Mouse (Mus musculus): ENCODE data around the gene Armc5.
A peak's percentile ranks its signal among the peaks of the same experiment; 100 is the strongest.

The Armc5 gene

GRCm38 (mm10) chr7:128246496-128247391, 9.6 kb downstream of the Armc5 start, which contains the start of gene Tgfb1i1:
TSS of gene Tgfb1i1 (plus strand) at chr7:128246812.
- peak in 1 of 2 experiments; percentile 33 for DNase-seq (ENCODE audit: low spot score in 2 of 2)

GRCm38 (mm10) chr7:128247443-128247842, 10.3 kb downstream of the Armc5 start:
- peak; percentile 81 to 82 for DNase-seq (ENCODE audit: low spot score in 2 of 2)

- DNase-seq (ENCODE audit: low spot score in 2 of 2): no peak
Observed at GRCm38 (mm10) chr7:128248081-128249042, 11.2 kb downstream of the Armc5 start.

DNA sequence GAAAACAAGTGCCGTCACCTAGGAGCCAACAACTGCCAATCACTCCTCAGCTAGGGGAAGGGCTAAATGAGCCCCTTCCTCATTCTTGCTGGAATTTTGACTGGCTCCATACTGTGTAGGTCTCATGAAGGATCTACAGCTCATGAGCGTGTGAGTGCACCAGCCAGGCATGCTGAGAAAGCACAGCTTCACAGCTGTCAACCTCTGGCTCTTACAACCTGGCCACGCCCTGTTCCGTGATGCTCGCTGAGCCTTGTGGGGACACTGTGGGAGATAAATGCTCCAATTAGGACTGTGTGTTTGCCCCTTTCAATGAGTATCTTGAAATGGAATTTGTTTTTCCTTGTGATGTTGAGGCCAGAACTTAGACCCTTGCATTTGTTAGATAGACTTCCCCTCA, 12.9 kb downstream of the Armc5 start:
- DNase-seq (ENCODE audit: low spot score in 2 of 2): no peak

DNA sequence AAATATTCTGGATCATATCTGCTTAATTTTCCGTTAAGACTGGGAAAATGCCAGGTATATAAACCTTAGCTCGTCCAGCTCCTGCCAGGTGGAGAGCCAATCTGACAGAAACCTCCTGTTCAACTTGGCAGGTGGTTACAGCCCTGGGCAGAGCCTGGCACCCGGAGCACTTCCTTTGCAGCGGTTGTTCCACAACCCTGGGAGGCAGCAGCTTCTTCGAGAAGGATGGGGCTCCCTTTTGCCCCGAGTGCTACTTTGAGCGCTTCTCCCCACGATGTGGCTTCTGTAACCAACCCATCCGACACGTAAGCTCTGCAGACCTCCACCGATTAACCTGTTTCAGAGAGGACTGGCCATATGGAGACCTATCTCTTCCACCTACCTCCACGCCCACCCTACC, 14.8 kb downstream of the Armc5 start:
- DNase-seq (ENCODE audit: low spot score in 2 of 2): no peak

DNA sequence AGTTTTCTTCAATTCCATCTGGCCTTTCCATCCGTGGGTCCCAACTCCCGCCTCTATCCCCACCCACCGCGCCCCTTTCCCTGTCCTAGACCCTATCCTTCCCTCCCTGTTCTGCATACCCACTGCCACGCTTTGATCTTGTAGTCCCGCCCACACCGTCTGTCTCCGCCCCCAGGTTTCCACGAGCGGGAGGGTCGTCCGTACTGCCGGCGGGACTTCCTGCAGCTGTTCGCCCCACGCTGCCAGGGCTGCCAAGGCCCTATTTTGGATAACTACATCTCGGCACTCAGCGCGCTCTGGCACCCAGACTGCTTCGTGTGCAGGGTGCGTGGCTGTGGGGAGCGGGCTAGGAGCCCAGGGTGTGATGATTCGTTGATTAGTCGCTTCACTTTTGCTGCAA, 15.5 kb downstream of the Armc5 start:
- no peak for DNase-seq (ENCODE audit: low spot score in 2 of 2)

DNA sequence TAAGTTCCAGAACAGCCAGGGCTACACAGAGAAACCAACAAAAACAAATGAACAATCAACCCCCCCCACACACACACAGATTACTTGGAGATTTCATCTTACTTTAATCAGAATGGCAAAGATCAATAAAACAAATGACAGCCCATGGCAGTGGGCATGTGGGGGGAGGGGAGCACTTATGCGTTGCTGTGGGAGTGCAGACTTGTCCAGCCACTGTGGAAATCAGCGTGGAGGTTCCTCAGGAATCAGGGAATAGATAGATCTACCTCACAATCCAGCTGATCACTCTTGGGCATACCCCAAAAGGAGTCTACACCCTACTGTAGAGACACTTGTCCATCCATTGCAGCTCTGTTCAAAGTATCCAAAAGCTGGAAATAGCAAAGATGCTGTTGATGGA, 17.8 kb downstream of the Armc5 start:
- no peak for DNase-seq (ENCODE audit: low spot score in 2 of 2)

DNA sequence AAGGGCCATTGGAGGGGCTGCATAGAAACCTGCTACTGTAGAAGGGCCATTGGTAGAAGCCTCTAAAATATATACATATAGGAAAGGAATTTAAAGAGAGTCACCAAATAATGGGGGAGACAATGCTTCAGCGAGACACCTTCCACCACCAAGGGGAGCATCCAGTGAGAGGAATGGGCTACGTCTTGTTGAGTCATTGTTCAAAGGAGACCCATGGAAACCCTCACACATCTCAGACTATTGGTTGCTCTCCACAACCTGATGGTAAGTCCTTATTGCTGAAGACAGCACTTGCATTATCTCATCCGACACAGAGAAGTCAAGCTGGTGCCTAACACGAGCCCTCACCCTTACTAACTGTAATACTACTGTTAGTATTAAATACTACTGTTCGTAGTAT, 18.6 kb downstream of the Armc5 start:
- no peak for DNase-seq (ENCODE audit: low spot score in 2 of 2)

GRCm38 (mm10) chr7:128256783-128257334, 19.7 kb downstream of the Armc5 start:
- no peak for DNase-seq (ENCODE audit: low spot score in 2 of 2)

DNA sequence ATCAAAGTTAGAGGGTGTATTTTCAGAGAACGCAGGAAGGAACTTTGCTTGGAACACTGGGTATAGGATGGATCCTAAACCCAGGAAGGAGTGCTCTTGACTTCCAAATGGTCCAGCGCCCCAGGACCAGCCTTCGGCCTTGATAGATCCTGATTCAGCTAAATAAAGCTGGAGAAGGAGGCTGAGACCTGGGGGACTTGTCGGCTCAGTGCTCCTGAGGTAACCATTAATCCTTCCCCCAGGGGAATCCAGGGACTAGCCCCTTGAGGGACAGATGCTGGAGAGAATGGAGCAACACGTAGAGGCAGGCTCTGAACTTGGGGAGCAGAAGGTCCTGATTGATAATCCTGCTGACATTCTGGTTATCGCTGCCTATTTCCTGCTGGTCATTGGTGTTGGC, 28.3 kb downstream of the Armc5 start, which contains the start of gene Slc5a2:
Gene Slc5a2 (plus strand): TSS at position 247 of the 400 bp plus-strand sequence.
- no peak for DNase-seq (ENCODE audit: low spot score in 2 of 2)

DNA sequence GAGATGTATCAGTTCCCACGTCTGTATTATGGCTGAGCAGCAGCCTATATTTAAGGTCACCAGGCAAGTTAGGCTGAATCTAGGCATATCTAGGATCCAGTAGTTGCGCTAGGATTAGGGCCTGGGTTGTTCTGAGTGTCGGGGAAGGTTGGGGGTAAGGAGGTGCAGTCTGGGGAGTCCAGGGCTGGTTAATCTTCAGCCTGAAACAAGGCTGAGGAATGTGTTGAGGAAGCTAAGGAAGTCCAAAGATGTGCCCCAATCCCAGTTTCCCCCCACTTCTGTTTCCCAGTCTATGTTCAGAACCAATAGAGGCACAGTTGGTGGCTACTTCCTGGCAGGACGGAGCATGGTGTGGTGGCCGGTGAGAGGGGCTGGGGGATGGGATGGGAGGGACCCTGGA, 28.9 kb downstream of the Armc5 start:
- DNase-seq (ENCODE audit: low spot score in 2 of 2): no peak

- no peak for DNase-seq (ENCODE audit: low spot score in 2 of 2)
Observed at GRCm38 (mm10) chr7:128267391-128267790, 30.2 kb downstream of the Armc5 start.

DNA sequence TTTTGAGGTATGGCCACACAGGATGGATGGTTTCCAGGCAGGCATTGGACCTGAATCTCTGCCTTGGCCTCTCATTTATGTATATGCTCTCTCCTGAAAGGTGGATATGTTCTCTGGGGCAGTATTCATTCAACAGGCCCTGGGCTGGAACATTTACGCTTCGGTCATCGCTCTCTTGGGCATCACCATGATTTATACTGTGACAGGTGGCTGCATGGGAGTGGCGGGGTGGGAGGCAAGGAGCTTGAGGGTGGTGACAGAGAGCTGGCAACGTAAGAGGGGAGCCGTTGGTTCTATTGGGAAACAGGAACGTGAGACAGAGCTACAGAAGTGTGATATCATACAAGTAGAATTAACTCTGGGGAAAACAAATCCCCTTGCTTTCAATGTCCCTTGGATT, 30.7 kb downstream of the Armc5 start:
- no peak for DNase-seq (ENCODE audit: low spot score in 2 of 2)

GRCm38 (mm10) chr7:128270431-128270850, 33.3 kb downstream of the Armc5 start:
- no peak for DNase-seq (ENCODE audit: low spot score in 2 of 2)

DNA sequence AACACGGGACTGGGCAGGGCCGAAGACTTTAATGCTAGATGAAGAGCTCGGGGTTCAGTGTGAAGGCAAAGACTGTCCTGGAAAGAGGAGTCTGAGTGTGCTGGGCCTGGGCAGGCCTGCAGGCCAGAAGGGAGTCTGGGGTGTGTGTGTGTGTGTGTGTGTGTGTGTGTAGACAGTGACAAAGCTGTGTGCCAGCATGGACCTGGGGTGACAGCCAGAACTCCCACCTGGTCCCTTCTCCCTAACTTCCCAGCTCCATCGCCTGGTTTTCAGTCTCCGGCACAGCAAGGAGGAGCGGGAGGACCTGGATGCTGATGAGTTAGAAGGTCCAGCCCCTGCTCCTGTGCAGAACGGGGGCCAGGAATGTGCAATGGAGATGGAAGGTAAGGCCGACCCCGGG, 34.4 kb downstream of the Armc5 start:
- no peak for DNase-seq (ENCODE audit: low spot score in 2 of 2)

DNA sequence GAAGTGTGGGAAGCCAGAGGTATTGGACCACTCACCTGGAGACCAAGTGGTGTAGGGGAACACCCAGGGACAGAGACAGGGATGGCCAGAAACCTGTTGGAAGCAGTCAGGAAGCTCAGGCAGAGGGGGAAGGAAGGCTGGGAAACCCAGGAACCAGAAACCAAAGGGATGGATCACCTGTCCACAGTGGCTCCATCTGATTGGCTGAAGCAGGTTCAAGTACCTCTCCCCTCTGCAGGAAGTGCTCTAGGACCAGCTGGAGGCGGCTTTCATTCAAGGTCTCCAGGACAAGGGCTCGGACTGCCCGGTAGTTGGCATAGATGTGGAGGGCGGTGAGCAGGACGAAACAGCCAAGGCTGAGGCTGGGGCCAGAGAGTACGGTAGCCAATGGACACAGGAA, 38.9 kb downstream of the Armc5 start:
- no peak for DNase-seq (ENCODE audit: low spot score in 2 of 2)

- no peak for DNase-seq (ENCODE audit: low spot score in 2 of 2)
Observed at GRCm38 (mm10) chr7:128279750-128280149, 42.6 kb downstream of the Armc5 start.

DNA sequence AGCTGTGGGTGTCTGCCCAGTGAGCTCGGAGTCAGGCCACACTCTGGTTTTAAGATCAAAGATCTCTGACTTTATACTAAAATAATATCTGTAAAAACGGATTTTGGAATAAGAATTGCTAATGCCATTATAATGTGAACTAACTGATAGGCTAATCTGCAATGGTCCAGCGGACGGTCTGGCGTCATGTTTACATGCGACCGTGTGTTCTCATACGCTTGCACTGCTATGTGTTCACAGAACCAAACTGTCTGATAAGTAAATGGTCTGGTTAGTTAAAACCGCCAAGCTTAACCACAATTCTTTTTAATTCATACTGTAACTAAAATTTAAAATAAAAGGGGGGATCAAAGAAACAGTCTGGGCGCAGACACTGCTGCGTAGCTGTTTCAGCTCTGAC, 44.6 kb downstream of the Armc5 start:
- no peak for DNase-seq (ENCODE audit: low spot score in 2 of 2)

GRCm38 (mm10) chr7:128282532-128283244, 45.5 kb downstream of the Armc5 start:
- no peak for DNase-seq (ENCODE audit: low spot score in 2 of 2)

DNA sequence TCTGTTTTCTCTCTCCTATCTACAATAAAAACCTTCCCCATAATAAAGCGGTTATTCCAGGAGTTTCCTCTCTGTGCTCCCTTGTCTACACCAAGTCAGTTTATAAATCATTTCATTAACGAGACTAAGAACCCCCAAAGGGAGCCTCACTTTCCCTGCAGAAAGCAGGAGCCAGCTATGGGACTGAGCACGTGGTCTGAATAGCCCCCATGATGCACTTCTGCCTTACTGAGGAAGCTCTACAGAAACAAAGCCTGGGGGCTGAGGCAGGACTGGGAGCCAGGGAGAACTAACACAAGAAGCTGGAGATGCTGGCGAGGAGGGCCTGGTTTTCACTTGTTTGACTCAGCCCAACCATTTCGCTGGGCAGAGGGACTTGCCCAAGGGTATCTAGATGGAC, 46.9 kb downstream of the Armc5 start:
- DNase-seq (ENCODE audit: low spot score in 2 of 2): no peak

DNA sequence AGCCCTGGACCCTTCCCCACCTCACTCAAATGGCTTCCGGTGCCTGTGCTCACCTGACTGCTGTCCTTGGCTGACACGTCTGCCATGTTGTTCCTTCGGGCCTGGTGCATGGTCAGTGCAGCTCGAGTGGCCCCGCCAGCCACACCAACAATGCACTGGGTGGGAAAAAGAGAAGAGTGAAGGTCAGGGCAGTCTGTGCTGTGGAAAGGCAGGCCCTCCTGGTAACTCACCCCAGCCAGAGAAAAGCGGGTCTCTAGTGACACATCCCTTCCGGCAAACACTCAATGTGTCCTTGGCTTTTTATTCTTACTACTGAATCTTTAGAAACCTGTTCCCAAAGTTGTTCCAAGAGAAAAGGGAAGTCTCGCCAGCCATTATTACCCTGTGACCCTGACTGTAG, 47.9 kb downstream of the Armc5 start:
- no peak for DNase-seq (ENCODE audit: low spot score in 2 of 2)

All from cerebellum, postnatal 4 days (tissue).